Mouse (Mus musculus): ENCODE measurements around the gene Mrps34.
A peak's percentile ranks its signal among the peaks of the same experiment; 100 is the strongest.
"Not testable (repeated sequence)": the region's sequence is repeated elsewhere in the genome, so short reads cannot be mapped to it uniquely, and the experiment has no call there.

Gene Mrps34

GRCm38 (mm10) chr17:24899153-24899552 is 4.2 kb downstream of the Mrps34 start:
- no peak for DNase-seq (ENCODE audit: low read depth, low spot score)

GRCm38 (mm10) chr17:24900014-24900413 is 5.1 kb downstream of the Mrps34 start:
- no peak for DNase-seq (ENCODE audit: low read depth, low spot score)

DNA sequence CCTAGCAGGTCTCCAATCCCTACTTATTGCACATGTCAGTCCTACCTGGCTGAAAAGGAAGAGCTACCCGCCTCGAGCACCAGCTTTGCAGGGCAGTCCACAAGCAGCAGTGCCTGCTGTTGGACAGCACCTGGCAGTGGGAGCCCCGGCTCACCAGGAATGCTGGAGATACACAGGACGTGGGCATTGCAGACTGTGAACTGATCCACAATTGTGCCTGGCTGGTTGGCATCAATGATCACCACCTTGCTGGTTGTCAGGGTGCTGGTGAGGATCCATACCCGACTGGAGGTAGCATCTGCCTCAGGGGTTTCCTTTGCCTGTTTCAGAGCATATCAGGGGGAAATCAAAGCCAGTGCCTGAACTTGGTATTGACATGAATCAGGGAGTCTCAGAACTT is 7.2 kb downstream of the Mrps34 start:
- DNase-seq (ENCODE audit: low read depth, low spot score), result no peak

GRCm38 (mm10) chr17:24902671-24903474 is 8.0 kb downstream of the Mrps34 start:
- DNase-seq (ENCODE audit: low read depth, low spot score), result peak; percentile 33

DNA sequence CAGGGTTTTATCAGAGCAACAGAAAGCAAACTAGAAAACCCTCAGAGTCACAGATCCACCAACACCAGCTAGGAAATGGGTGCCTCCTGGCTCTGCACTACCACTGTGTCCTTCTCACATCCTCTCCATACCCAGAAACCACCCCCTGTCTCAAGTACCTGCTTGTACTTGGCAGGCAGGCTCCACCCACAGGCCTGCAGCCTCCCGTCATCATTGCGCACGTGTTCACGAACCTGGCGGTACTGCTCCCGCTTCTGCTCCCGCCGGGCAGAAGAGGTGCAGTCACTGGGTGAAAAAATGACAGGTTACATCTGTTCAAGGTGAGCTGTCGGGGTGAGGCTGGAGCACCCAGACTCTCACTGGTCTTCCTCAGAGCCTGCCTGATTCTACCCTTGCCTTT is 8.9 kb downstream of the Mrps34 start:
- no peak for DNase-seq (ENCODE audit: low read depth, low spot score)

DNA sequence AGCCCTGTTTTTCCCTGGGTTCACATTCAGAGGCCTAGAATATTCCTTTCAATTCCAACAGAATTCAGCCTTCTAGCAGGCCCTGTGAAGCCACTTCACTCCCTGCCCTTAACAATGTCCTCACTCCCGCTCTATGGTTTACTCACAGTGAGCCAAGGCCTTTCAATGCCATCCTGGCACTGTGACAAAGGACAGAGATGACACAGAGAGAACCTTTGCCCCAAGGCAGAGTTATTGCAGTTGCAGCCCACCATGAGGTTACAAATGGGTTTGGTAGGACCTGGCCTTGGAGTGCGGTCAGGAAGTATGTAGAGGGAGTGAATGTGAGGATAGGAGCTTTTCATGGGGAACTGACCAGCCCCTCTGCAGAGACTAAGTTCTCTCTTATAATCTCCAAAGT is 12.7 kb downstream of the Mrps34 start:
- DNase-seq (ENCODE audit: low read depth, low spot score), result no peak

GRCm38 (mm10) chr17:24913984-24914383 is 19.1 kb downstream of the Mrps34 start:
- no peak for DNase-seq (ENCODE audit: low read depth, low spot score)

GRCm38 (mm10) chr17:24923246-24923645 is 28.3 kb downstream of the Mrps34 start:
- DNase-seq (ENCODE audit: low read depth, low spot score), result no peak

DNA sequence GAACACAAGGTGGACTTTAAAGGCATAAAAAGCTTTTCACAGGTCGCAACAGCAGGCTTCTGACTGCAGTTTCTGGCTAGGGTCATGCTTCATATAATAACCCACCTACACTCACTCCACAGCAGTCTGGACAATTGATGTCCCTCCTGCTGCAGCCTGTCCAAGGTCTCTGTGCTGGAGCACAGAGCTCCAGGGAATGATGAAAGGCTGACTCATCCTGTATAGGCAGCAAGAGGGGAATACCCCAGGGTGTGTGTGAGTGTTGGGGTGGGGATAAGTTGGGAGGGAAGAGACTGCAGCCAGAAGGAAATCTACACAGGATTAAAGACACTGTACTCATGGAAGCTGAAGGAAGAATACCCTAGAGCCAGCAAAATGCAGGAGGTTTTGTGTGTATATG is 34.6 kb downstream of the Mrps34 start:
- DNase-seq (ENCODE audit: low read depth, low spot score), result no peak

GRCm38 (mm10) chr17:24932431-24932830 is 37.5 kb downstream of the Mrps34 start:
- no peak for DNase-seq (ENCODE audit: low read depth, low spot score)

DNA sequence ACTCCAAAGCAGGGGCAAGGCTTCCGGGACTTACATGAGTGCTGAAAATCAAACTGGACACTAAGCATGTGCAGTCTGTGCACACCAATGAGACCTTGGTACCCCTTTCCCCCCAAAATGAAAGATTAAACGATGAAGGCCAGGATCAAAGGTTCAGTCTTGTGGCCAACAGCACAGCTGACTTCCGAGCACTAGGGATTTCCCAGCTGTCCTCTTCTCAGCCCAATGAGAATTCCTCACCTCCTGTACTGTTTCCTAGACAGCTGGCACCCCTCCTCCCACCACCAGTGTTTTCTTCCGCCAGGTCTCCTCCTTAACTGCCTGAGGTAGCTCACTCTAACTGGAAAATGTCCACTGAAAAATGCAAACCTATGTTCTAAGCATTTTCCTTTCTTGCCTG is 38.2 kb downstream of the Mrps34 start:
- DNase-seq (ENCODE audit: low read depth, low spot score), result no peak

DNA sequence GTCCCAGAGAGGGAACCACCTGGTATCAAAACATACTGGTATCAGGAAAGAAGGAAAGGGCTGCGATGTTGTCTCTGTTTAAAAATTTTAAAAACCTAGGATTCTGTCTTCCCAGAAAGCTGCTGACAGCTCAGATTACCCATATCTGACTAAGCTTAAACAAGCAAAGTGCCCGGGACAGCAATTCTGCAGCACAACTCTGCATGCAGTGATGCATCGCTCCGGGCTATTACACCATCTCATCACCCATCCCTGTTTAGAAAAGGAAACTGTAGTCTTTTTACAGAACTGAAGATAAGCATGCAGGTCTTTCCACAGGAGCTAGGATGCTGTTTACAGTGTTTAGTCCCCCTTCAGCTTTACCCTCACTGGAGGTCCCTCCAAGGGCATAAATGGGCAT is 40.0 kb downstream of the Mrps34 start:
- DNase-seq (ENCODE audit: low read depth, low spot score), result no peak

GRCm38 (mm10) chr17:24935666-24936065 is 40.8 kb downstream of the Mrps34 start:
- no peak for DNase-seq (ENCODE audit: low read depth, low spot score)

DNA sequence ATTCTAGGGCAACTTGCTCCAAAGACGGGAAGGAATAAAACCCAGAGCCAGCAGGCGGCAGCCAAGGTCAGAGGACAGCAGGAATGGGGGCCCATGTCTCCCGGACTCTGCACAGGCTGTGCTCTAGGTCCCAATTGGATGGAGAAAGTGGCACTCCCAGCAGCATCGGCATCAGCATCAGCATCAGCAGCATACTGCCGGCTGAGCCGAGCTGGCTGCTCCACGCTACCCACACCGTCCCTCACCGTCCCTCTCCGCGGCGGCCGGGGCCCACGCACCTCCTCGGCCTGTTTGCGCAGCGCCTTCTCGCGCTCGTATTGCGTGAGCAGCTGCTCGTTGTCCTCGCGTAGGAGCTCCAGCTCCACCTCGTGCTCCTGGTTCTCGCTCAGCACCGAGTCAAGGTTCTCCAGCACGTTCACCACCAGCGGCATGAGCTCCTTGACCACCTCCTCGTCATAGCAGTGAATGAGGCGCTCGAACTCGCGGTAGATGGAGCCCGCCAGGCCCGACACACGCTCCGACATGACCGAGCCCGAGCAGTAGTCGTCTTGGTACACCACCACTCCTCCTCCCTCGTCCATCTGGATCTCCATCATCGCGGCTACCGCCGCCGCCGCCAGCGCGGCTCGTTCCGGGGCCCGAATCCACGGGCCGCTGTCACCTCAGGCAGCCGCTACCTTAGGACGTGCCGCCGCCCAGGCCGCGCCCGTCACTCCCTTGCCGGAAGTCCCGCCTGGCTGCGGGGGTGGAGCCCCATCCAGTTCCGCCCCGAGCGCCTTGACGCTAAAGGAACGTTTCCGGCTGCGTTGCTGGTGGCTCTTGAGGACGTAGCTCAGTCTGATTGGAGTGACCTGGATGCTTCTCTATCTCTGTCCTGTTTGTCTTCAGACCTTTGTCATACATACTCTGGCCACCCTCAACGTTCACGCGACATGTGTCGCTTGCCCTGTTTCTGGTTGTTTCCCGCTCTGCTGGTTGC is 41.6 kb downstream of the Mrps34 start, which contains the start of gene Mapk8ip3:
Mapk8ip3 (minus strand) TSS at position 719 of the 979 bp plus-strand sequence.
- peak; percentile 97 for DNase-seq (ENCODE audit: low read depth, low spot score)

GRCm38 (mm10) chr17:24937266-24937665 is 42.4 kb downstream of the Mrps34 start:
- peak; percentile 19 for DNase-seq (ENCODE audit: low read depth, low spot score)

GRCm38 (mm10) chr17:24942453-24942852 is 47.5 kb downstream of the Mrps34 start:
- DNase-seq (ENCODE audit: low read depth, low spot score), result peak; percentile 51

- no peak for DNase-seq (ENCODE audit: low read depth, low spot score)
Observed at GRCm38 (mm10) chr17:24943036-24943435, 48.1 kb downstream of the Mrps34 start.

DNA sequence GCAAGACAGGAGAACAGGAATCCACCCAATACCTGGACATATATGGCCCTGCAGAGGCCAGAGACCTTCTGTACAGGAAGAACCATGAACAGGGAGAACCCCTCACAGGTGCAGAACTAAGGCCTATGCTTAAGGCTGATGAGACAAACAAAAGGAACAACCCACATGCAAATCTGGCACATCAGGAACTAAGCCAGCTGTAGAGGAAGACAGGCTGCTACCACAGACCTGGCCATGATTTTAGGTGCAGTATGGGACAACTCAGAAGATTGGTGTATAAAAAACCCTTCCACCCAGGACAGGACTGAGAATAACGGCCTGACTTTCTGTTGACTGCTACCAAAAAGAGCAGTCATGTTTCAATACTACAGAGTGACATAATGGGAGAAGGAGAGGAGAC is 48.7 kb downstream of the Mrps34 start:
- DNase-seq (ENCODE audit: low read depth, low spot score), result not testable (repeated sequence)
